9 mouse cellular contexts compared by ENCODE assay signal in genomic region chr2:102675275-102675674, GRCm38 (mm10). TPM values are rescaled to one million over a fixed set of nuclear protein-coding genes. Genes with fewer than 3 reads are reported as not detected.
DNase-seq lines count a peak whose midpoint lies in the region; ATAC-seq and TF ChIP-seq lines count a peak whose summit lies in the region.
"Had no signal": no experiment of that assay in that cellular context is flagged by ENCODE, and none has a peak within 500 bp of the region (broad histone marks: within the 10 kb centered on the region; RNA-seq: fewer than 3 reads in every experiment).

No protein-coding gene starts in this region.

- H3K4me3 ChIP-seq in kidney, adult 2 months (ENCODE audit: insufficient read depth, low read depth, low read length) = no peak overlapping the region
- no peak overlapping the region for H3K4me3 ChIP-seq in kidney, embryonic 15.5 days (replicated peaks)
- no peak overlapping the region for H3K4me3 ChIP-seq in small intestine, adult 2 months (ENCODE audit: low read depth, low read length)
- H3K4me3 ChIP-seq: liver, embryonic 15.5 days had no signal

- no peak for ATAC-seq in kidney, embryonic 15.5 days (replicated peaks; ENCODE audit: low FRiP score)
- ATAC-seq in Patski = no peak
- no peak for ATAC-seq in erythroblast, adult 5-6 weeks (replicated peaks; ENCODE audit: low FRiP score, poor library complexity, severe bottlenecking)

- intact Hi-C loops in heart, postnatal 36 days (cut with DNase I) = no loop called here

- WGBS in kidney, adult 2 months = 70% methylated on average over 6 of the region's 6 CpGs
- WGBS in kidney, embryonic 15.5 days = 69% methylated on average over 6 of the region's 6 CpGs
- WGBS in small intestine, adult 2 months = 73% methylated on average over 6 of the region's 6 CpGs

- no peak overlapping the region for H3K9ac ChIP-seq in kidney, embryonic 15.5 days
- H3K9ac ChIP-seq: liver, embryonic 15.5 days had no signal

- DNase-seq in kidney, adult 2 months = peak; percentile 58
- no peak for DNase-seq in Patski (ENCODE audit: low read depth, low spot score)
- peak; percentile 35 for DNase-seq in cerebellum, adult 9-11 months
- DNase-seq in heart, postnatal 36 days = peak; percentile 31 to 69
- peak; percentile 61 to 71 for DNase-seq in lung, adult 18-20 months

- in situ Hi-C loops in Patski (cut with MboI; ENCODE audit: low pct_unique_long_range_greater_than_20kb) = loop anchor here (5.0 to 10.0 kb wide), 2 partner anchors 83 to 670 kb away; no protein-coding TSS in a partner anchor

- no peaks in the 10 kb centered on the region for H3K4me1 ChIP-seq in kidney, adult 2 months (ENCODE audit: control insufficient read depth, insufficient read depth, low read length)
- no peaks in the 10 kb centered on the region for H3K4me1 ChIP-seq in kidney, embryonic 15.5 days
- H3K4me1 ChIP-seq in small intestine, adult 2 months (ENCODE audit: control insufficient read depth, insufficient read depth, insufficient read length, low read length) = no peaks in the 10 kb centered on the region
- H3K4me1 ChIP-seq: liver, embryonic 15.5 days had no signal

- TF ChIP-seq CTCF in kidney, adult 2 months (conservative IDR thresholded peaks at IDR 0.05; ENCODE audit: insufficient read depth, insufficient read length, low read depth, low read length) = peak; percentile 57
- TF ChIP-seq CTCF in Patski (IDR thresholded peaks at IDR 0.05) = peak; percentile 70
- TF ChIP-seq CTCF in small intestine, adult 2 months (IDR thresholded peaks at IDR 0.05; ENCODE audit: extremely low read depth, insufficient read length, insufficient replicate concordance, low read depth, low read length) = peak; percentile 71; the same call in 1 of the 2 replicates

- no peaks in the 10 kb centered on the region; the same call in 1 of the 2 replicates for H3K27me3 ChIP-seq in kidney, adult 2 months (replicated peaks; ENCODE audit: control insufficient read depth, insufficient read depth, low read length)
- 0 out of 2 replicates have a peak, but pooled peaks cover 4% of the 10 kb centered on the region for H3K27me3 ChIP-seq in kidney, embryonic 15.5 days
- H3K27me3 ChIP-seq in Patski = no peaks in the 10 kb centered on the region
- H3K27me3 ChIP-seq in small intestine, adult 2 months (ENCODE audit: control insufficient read depth, insufficient read depth, low read length) = no peaks in the 10 kb centered on the region
- H3K27me3 ChIP-seq: liver, embryonic 15.5 days had no signal

- H3K9me3 ChIP-seq in kidney, embryonic 15.5 days (replicated peaks) = no peaks in the 10 kb centered on the region
- H3K9me3 ChIP-seq: liver, embryonic 15.5 days had no signal

- POLR2A ChIA-PET in Patski (lab: Charles Lee) = no interaction called here

- H3K4me2 ChIP-seq in kidney, embryonic 15.5 days = no peak overlapping the region
- H3K4me2 ChIP-seq: liver, embryonic 15.5 days had no signal

- H3K27ac ChIP-seq in kidney, adult 2 months (ENCODE audit: insufficient read depth, low read depth, low read length) = no peak overlapping the region
- H3K27ac ChIP-seq in kidney, embryonic 15.5 days = no peak overlapping the region
- no peak overlapping the region for H3K27ac ChIP-seq in small intestine, adult 2 months (ENCODE audit: insufficient read depth, low read depth, low read length)
- H3K27ac ChIP-seq: liver, embryonic 15.5 days had no signal

- CTCF ChIA-PET in Patski (lab: Charles Lee) = interaction anchor here (1.5 kb wide), 1 partner anchor 69 kb away, joined by 4 read pairs; no protein-coding TSS in a partner anchor

- no peaks in the 10 kb centered on the region for H3K36me3 ChIP-seq in kidney, adult 2 months (ENCODE audit: control insufficient read depth, insufficient read depth, low read length)
- no peaks in the 10 kb centered on the region for H3K36me3 ChIP-seq in kidney, embryonic 15.5 days
- H3K36me3 ChIP-seq in small intestine, adult 2 months (ENCODE audit: control insufficient read depth, insufficient read depth, low read length) = no peaks in the 10 kb centered on the region
- H3K36me3 ChIP-seq: liver, embryonic 15.5 days had no signal

- no peak for TF ChIP-seq POLR2A in kidney, adult 2 months (IDR thresholded peaks at IDR 0.05; ENCODE audit: low read depth, low read length)
- TF ChIP-seq POLR2A in small intestine, adult 2 months (IDR thresholded peaks at IDR 0.05; ENCODE audit: low read depth, low read length) = no peak

RNA-seq across cellular contexts. Expression of gene Slc1a2, which starts 16.8 kb away (rescaled TPM):
- polyA plus RNA-seq in kidney, adult 2 months (2012; rRNA removed) = 1.5 and 1.6 TPM in 2 replicates
- 0.14 and 0.51 TPM in 2 replicates for polyA plus RNA-seq in kidney, embryonic 15.5 days (2015; fragmentation: Nextera tagmentation; extraction: Ambion mirVana)
- 0.92 TPM for polyA plus RNA-seq in Patski (2021)
- total RNA-seq in heart, postnatal 36 days (2021) = under 1 TPM; 0.03 to 0.08 TPM
- 0.25 and 1.1 TPM in 2 replicates for polyA plus RNA-seq in small intestine, adult 2 months (2012; rRNA removed)
- not detected in 2 replicates for total RNA-seq in erythroblast, adult 5-6 weeks (2015; ENCODE audit: low replicate concordance)
- total RNA-seq in erythroblast, adult 5-6 weeks (2017; ENCODE audit: low replicate concordance) = not detected in 2 replicates
